In the genomic region with DNA sequence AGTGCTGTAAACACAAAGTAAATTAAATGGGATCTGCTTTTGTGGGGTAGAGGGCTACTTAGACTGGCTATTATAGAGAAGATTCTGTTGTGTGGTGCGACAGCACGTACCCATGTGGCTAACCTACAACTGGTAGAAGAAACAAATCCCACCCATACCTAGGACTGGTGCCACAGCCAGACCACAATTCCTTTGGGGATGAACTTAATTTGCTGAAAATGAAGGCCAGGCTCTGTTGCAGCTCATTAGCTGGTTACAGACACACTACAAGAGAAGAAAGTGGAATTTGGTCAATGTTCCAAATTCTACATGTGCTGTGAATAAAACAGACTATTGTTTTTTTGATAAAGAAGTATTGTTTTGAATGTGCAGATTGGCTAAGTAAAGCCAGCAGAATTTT, we compare ENCODE assay signal across 21 mouse cellular contexts. TPM values are rescaled to one million over a fixed set of nuclear protein-coding genes. Genes with fewer than 3 reads are reported as not detected.
DNase-seq lines count a peak whose midpoint lies in the region; ATAC-seq and TF ChIP-seq lines count a peak whose summit lies in the region.
"Had no signal": no experiment of that assay in that cellular context is flagged by ENCODE, and none has a peak within 500 bp of the region (broad histone marks: within the 10 kb centered on the region; RNA-seq: fewer than 3 reads in every experiment).

No protein-coding gene starts in this region.

- no peak for TF ChIP-seq CTCF in kidney, postnatal 0 days (IDR thresholded peaks at IDR 0.05; ENCODE audit: low read depth)
- TF ChIP-seq CTCF in brain, embryonic 14.5 days (IDR thresholded peaks at IDR 0.05; ENCODE audit: borderline replicate concordance, extremely low read depth, insufficient read depth, insufficient read length), result no peak

- H3K9me3 ChIP-seq in kidney, postnatal 0 days (replicated peaks; ENCODE audit: low read length), result no peaks in the 10 kb centered on the region
- H3K9me3 ChIP-seq in limb, embryonic 12.5 days, result no peaks in the 10 kb centered on the region
- no peaks in the 10 kb centered on the region for H3K9me3 ChIP-seq in hindbrain, embryonic 14.5 days (ENCODE audit: control insufficient read depth, low read length)
- H3K9me3 ChIP-seq: hindbrain, embryonic 13.5 days; liver, embryonic 12.5 days; midbrain, embryonic 15.5 days had no signal

- H3K9ac ChIP-seq in kidney, postnatal 0 days (ENCODE audit: low read depth, low read length), result no peak overlapping the region
- no peak overlapping the region for H3K9ac ChIP-seq in limb, embryonic 12.5 days (replicated peaks)
- no peak overlapping the region for H3K9ac ChIP-seq in hindbrain, embryonic 14.5 days
- H3K9ac ChIP-seq: forebrain, postnatal 0 days; hindbrain, embryonic 13.5 days; liver, embryonic 12.5 days; midbrain, embryonic 15.5 days had no signal

- no peak for ATAC-seq in kidney, postnatal 0 days (replicated peaks; ENCODE audit: low FRiP score, low read depth)
- ATAC-seq in limb, embryonic 12.5 days (ENCODE audit: insufficient number of reproducible peaks, insufficient read depth, low FRiP score, low TSS enrichment, low read depth), result peak; percentile 76
- ATAC-seq in hindbrain, embryonic 14.5 days (ENCODE audit: low FRiP score), result no peak
- ATAC-seq: forebrain, postnatal 0 days; liver, embryonic 12.5 days; midbrain, embryonic 15.5 days; Patski had no signal

- H3K27ac ChIP-seq in kidney, postnatal 0 days, result no peak overlapping the region
- H3K27ac ChIP-seq in limb, embryonic 12.5 days, result peak overlapping the region; percentile 75
- no peak overlapping the region for H3K27ac ChIP-seq in hindbrain, embryonic 14.5 days
- H3K27ac ChIP-seq: hindbrain, embryonic 13.5 days; liver, embryonic 12.5 days; midbrain, embryonic 15.5 days had no signal

- WGBS in kidney, postnatal 0 days, result 84% methylated on average over 2 of the region's 2 CpGs
- WGBS in limb, embryonic 12.5 days, result 54% methylated on average over 2 of the region's 2 CpGs
- WGBS in hindbrain, embryonic 14.5 days, result 90% methylated on average over 2 of the region's 2 CpGs

- H3K4me2 ChIP-seq in kidney, postnatal 0 days (ENCODE audit: low read length), result no peak overlapping the region
- no peak overlapping the region for H3K4me2 ChIP-seq in limb, embryonic 12.5 days
- H3K4me2 ChIP-seq in hindbrain, embryonic 14.5 days (replicated peaks), result no peak overlapping the region
- H3K4me2 ChIP-seq: hindbrain, embryonic 13.5 days; liver, embryonic 12.5 days; midbrain, embryonic 15.5 days had no signal

- H3K36me3 ChIP-seq in kidney, postnatal 0 days (ENCODE audit: insufficient read depth, low read length), result no peaks in the 10 kb centered on the region
- H3K36me3 ChIP-seq in limb, embryonic 12.5 days, result no peaks in the 10 kb centered on the region
- H3K36me3 ChIP-seq in hindbrain, embryonic 14.5 days (replicated peaks; ENCODE audit: control insufficient read depth, insufficient read depth), result no peaks in the 10 kb centered on the region
- H3K36me3 ChIP-seq: hindbrain, embryonic 13.5 days; liver, embryonic 12.5 days; midbrain, embryonic 15.5 days had no signal

- no peak overlapping the region for H3K4me3 ChIP-seq in kidney, postnatal 0 days (replicated peaks; ENCODE audit: low read depth, low read length)
- H3K4me3 ChIP-seq in limb, embryonic 12.5 days (replicated peaks), result no peak overlapping the region
- no peak overlapping the region for H3K4me3 ChIP-seq in hindbrain, embryonic 14.5 days (replicated peaks; ENCODE audit: low read length)
- H3K4me3 ChIP-seq: hindbrain, embryonic 13.5 days; liver, embryonic 12.5 days; midbrain, embryonic 15.5 days; myocyte had no signal

- no peak for TF ChIP-seq POLR2A in brain, embryonic 14.5 days (IDR thresholded peaks at IDR 0.05; ENCODE audit: borderline replicate concordance, extremely low read depth, insufficient read depth, insufficient read length, poor library complexity, severe bottlenecking)

- peak; percentile 50 for DNase-seq in kidney, postnatal 0 days (ENCODE audit: low spot score)
- no peak for DNase-seq in kidney, adult 8-10 months
- peak; percentile 68 for DNase-seq in NIH3T3 (ENCODE audit: low read depth)
- DNase-seq in brain, embryonic 14.5 days (ENCODE audit: low read depth), result peak; percentile 30
- DNase-seq in spleen, adult 18-20 months, result no peak
- no peak for DNase-seq in frontal cortex, postnatal 25 days (ENCODE audit: low spot score in 2 of 2)
- no peak for DNase-seq in hindbrain, embryonic 14.5 days (ENCODE audit: low spot score)
- DNase-seq: adrenal gland, adult 8-10 months; cerebellum, adult 11-12 months; cerebellum, postnatal 14 days; embryo, embryonic 11 days; forebrain, postnatal 0 days; heart, adult 11 months; lung, postnatal 36 days; thymus, adult 2 months had no signal

- H3K4me1 ChIP-seq in kidney, postnatal 0 days (replicated peaks; ENCODE audit: insufficient read depth, low read length), result no peaks in the 10 kb centered on the region
- peaks cover 18% of the 10 kb centered on the region; the same call in 1 of the 2 replicates for H3K4me1 ChIP-seq in limb, embryonic 12.5 days (replicated peaks)
- no peaks in the 10 kb centered on the region for H3K4me1 ChIP-seq in hindbrain, embryonic 14.5 days (replicated peaks; ENCODE audit: control insufficient read depth, insufficient read depth, low read length)
- H3K4me1 ChIP-seq: hindbrain, embryonic 13.5 days; liver, embryonic 12.5 days; midbrain, embryonic 15.5 days had no signal

- no peaks in the 10 kb centered on the region for H3K27me3 ChIP-seq in kidney, postnatal 0 days (ENCODE audit: insufficient read depth, low read length)
- no peaks in the 10 kb centered on the region for H3K27me3 ChIP-seq in limb, embryonic 12.5 days
- H3K27me3 ChIP-seq in hindbrain, embryonic 14.5 days (ENCODE audit: control insufficient read depth, insufficient read depth, low read length), result no peaks in the 10 kb centered on the region
- H3K27me3 ChIP-seq: hindbrain, embryonic 13.5 days; liver, embryonic 12.5 days; midbrain, embryonic 15.5 days; Patski had no signal

RNA-seq across cellular contexts. Expression of gene Mef2c, which starts 42.3 kb away (rescaled TPM):
- 51.8 and 55.1 TPM in 2 replicates for polyA plus RNA-seq in kidney, postnatal 0 days (2015; fragmentation: Nextera tagmentation; extraction: Ambion mirVana)
- 19.4 and 22.5 TPM in 2 replicates for polyA plus RNA-seq in brain, embryonic 14.5 days (2012; rRNA removed)
- 62.4 and 64.0 TPM in 2 replicates for polyA plus RNA-seq in limb, embryonic 12.5 days (2016; fragmentation: Nextera tagmentation; extraction: Ambion mirVana)
- polyA plus RNA-seq in hindbrain, embryonic 14.5 days (2014; fragmentation: Nextera tagmentation; extraction: Ambion mirVana), result 30.7 and 32.8 TPM in 2 replicates
- polyA plus RNA-seq: Patski had no signal

Comparison
In these comparisons a context has a peak if more than half of its experiments do, and no peak if none do; other contexts are left out.
1. DNase-seq: peak in kidney, postnatal 0 days (single experiment), NIH3T3 (single experiment) and brain, embryonic 14.5 days (single experiment); none in kidney, adult 8-10 months (0 of 2), spleen, adult 18-20 months (0 of 2), frontal cortex, postnatal 25 days (0 of 2) and hindbrain, embryonic 14.5 days (single experiment).